Mouse (Mus musculus): ENCODE results near the gene Ndufa6.

Ndufa6 gene

DNA sequence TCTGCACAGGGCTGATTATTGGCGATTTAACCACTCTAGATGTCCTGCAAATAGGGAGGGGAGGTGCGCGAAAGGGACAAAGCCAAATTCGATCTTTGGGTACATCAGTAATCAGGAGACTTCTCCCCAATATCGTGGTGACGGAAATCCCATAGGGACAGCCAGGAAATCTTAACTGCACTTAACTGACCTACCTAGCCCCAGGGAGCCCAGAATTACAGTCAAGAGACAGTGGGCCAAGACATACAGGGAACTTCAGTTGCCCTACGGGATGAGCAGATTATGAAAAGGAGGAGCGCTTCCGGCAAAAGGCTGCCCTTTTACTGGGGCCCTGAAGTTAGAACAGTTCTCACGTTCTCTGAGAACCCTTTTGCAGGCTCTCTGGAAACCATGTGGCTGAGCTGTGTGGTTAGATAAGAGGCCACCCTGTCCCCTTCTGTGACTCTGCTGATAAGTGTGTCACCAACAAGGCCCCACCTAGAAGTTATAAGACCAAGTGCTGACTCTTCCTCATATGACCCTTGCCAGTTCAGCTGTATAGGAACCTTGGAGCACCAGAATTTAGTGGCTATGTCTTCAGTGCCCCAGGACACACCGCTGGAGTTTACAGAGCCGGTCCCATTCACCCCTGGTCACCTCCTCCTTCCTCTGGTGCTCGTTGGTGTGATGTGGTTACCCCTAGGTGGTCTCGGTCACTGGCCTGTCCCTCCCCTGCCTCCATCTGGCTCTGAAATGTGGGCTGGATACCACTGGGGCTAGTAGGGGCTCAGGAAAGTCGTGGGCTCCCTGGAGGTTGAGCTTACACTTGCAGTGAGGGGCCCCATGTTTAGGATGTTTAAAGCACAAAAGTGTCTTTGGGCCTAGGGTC is 12.2 kb downstream of the Ndufa6 start:
- in situ Hi-C loops (cut with MseI, MboI) = no loop called here

DNA sequence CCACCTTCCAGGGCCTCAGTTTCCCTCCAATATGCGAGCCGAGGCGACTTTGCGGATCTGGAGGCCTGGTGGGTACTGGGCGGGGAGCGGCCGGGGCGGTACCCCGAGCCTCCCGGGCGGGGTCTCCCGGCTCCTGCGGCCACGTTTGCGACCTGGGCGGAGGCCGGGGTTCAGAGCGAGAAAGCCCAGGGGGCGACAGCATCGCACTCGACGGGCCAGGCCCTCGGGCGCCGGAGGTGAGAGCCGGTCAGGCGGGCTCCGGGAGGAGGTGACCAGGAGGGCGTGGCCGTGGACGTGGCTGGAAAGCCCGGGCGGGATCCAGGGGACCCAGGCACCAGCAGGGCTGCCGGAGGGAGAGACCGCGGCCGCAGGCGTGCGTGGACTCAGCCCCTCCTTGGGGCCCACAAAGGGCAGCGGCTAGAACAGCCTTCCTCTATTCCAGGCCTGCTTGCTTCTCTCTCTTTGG is 13.1 kb downstream of the Ndufa6 start:
- in situ Hi-C loops (cut with MseI, MboI) = no loop called here

DNA sequence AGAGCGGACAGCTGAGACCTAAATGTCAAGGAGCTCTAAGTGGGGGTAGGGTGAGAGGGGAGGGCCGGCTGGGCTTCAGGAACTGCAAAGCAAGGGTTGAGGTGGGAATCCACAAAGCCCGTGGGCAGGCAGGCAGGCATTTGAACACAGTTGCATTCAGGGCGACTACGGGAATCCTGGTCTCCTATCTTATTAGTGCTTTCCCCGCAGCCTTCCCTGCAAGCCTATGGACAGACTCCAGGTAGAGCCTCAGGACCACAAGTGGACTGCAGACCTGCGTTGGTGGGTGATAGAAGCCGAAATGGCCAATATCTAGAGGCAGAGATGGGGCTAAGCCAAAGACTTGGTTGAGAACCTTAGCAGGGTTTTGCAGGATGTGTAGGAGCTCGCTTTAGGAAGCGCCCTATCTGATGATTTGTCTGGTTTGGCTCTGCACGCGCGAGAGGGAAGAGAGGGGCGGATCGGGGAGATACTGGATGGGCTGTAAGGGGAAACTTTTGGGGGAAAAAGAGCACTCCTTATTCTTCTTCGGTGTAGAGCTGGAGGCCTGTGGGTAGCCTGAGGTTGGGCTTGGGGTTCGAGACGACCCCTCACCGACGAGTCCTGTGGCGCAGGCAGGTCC is 13.6 kb downstream of the Ndufa6 start:
- in situ Hi-C loops (cut with MseI, MboI) = no loop called here

DNA sequence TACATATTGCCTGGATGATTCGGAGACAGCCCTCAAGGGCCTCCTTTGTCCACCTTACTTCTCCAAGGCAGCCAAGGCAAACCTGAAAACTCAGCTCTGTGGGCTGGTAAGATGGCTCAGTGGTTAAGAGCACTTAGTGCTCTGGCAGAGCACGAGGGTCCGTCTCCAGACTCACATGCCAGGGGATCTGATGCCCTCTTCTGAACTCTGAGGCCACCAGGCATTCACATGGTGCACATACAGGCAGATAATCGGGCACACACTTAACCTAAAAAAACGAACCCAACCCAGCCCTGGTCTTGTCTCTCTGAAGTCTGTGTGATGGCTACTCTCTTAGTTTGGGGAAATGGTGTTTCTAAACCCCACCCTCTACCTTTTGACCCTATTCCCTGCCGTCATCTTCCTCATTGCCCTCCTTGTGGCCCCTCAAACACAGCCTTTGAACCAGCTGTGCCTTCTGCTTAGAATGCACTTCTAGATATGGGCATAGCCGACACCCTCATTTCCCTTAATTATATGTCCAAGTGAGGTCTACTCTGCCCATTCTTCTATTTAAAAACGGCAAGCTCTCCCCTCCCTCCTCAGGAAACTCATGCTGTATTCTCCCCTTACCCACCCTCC is 14.4 kb downstream of the Ndufa6 start:
- in situ Hi-C loops (cut with MseI, MboI) = no loop called here

DNA sequence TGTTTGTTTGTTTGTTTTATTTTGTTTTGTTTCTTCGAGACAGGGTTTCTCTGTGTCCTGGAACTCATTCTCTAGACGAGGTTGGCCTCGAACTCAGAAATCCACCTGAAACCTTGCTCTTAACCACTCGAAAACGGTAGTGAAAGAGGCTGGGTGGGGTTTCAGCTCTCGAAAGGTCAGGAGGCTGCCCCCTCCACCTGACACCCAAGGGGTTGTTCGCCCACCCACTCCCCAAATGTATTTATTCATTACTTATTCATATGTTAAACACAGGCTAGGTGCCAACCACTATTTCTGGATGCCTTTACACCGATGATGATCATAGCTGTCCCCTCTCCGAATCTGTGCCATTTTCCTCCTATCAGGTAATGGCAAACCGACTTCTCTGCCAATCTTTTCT is 15.0 kb downstream of the Ndufa6 start:
- in situ Hi-C loops (cut with MseI, MboI) = no loop called here

DNA sequence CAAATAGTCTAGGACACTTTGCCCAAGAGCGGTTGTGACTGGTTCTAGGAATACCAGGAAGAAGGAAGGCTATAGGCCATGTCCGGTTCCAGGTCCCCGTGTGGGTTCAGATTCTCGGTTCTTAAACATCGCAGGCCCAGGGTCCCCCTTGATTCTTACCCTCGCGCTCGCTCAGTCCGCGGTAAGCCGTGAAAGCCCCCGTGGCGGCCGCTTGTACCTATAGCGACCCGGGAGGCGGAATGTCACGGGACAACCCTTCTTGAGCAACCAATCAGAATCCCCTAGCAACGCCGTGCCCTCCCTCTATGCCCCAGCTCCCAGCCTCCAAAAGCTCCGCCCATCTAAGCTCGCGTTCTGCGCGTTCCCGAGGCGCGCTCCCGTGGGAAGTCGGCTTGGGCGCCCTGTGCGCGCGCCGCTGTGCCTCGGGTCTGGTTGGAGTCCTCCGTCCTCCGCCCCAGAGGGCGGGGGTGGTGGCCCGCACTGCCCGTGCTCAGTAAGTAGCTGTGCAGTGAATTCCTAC is 15.5 kb downstream of the Ndufa6 start, which contains the start of the genes Naga, Pheta2 and Smdt1:
Gene Naga, minus strand, starts transcription at position 333 of the 520 bp plus-strand sequence.
Gene Pheta2, plus strand, starts transcription at position 350 of the 520 bp plus-strand sequence.
Gene Smdt1, plus strand, starts transcription at position 367 of the 520 bp plus-strand sequence.
- in situ Hi-C loops (cut with MseI, MboI) = no loop called here

DNA sequence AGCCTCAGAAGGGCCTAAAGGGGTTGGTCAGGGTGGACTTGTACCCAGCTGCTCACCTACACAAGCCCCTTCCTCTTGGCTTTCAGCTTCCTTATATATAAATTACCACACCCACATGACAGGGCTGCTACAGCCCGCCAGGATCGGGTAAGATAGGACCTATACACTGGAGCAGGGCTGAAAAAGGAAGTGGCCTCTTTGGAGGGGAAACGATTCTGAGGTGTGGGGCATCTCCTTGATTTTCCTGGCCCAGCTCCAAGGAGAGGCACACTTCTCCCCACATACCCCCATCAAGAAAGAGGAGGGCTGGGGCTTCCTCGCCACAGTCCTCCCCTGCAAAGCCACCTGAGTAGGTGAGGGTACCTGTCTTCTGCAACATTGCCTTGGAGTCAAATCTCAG is 16.2 kb downstream of the Ndufa6 start:
- in situ Hi-C loops (cut with MseI, MboI) = no loop called here

DNA sequence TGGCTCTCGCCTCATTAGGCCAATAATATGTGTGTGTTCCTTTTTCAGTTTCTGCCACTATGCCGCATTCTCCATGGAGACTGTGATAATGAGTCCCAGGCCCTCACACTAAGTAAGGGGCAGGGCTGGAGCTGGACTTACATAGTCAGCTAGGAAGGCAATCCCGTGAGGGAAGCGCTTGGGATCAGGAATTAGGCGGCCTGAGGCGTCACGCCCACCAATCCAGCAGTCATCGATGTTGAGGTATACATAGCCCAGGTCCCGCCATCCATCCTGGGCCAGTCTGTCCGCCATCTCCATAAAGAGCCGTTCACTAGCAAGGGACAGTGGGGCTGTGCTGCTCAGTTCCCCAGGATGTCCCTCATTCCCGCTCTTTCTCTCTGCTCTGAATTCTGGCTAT is 17.5 kb downstream of the Ndufa6 start:
- in situ Hi-C loops (cut with MseI, MboI) = no loop called here

DNA sequence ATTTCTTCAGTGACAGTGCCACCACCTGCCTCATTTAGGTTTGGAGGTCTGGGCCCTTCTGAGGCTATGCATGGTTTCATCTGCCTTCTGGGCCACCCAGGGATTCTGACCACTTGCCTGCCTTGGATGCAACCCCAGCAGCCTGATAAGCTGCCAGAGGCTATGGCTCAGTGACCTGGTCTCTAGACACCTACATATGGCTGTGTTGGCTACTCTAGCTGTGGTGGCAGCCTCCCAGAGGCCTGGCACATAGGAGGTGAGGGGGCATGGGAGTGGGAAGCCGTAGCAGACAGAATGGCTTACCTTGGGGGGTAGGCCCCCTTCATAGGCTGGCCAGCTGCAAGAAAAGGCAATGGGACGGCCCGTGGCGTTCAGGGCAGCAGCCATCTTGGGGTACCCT is 18.9 kb downstream of the Ndufa6 start:
- in situ Hi-C loops (cut with MseI, MboI) = no loop called here

DNA sequence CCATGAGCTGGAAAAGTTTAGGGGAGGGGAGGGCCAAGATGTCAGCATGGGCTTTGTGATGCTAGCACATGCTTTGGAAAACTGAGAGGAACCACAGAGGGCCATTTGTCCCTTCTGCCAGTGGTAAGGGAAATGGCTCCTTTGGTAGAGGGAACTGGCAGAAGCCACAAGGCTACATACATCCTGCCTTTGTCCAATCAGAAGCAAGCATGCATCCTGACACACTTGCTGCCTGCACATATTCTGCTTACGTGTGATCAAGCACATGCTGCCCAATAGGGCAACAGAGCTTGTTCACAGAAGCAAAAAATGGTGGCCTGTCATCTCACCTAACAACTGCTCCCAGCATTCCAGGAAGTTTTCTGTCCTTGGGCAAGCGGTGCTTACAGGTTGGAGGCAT is 28.7 kb downstream of the Ndufa6 start:
- in situ Hi-C loops (cut with MseI, MboI) = no loop called here

DNA sequence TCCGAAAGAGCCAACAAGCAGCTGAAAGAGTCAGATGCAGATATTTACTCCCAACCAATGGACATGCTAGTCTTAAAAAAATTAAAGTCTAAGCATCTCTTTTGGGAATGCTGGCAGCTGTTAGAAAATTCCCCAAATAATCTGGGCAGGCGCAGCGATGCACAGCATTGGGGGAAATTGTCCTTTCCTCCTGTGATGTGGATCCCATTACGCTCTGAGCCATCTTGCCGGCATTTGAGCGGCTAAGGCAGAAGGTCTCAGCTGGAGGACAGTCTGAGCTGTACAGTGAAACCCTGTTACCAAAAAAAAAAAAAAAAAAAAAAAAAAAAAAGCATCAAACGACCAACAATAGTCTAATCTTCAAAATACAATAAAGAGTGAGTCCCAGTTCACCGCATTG is 31.9 kb downstream of the Ndufa6 start:
- in situ Hi-C loops (cut with MseI, MboI) = no loop called here

DNA sequence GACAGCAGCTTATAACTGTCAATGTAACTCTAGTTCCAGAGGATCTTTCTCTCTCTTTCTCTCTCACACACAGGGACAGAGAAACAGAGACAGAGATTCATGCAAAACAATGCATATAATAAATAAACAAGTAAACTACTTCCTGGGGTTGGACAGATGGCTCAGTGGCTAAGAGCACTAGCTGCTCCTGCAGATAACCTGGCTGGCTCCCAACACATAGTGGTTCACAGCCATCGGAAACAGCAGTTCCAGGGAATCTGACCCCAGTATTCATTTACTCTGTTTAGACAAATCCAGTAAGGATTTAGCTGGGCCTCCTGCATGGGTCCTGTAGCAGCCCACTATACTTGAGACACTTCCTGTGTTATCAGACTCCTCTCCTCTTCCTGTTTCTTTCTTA is 34.5 kb downstream of the Ndufa6 start:
- in situ Hi-C loops (cut with MseI, MboI) = no loop called here

DNA sequence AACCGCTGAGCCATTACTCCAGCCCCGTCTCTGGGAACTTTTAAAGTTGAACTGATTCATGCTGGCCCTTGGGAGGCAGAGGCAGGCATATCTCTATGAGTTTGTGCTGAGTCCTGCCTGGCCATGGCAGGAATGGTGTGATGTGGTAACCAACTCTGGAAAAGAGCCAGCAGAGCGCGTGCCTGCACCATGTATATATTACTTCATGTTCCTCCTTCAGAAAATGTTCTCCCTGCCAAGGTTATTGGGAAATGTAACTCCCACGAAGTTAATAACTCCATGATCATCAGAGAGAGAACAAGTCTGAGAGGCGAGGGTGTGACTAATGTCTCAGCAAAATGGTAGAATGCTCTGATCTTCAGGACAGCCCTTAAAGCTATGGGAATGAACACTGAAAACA is 36.3 kb downstream of the Ndufa6 start:
- in situ Hi-C loops (cut with MseI, MboI) = no loop called here

DNA sequence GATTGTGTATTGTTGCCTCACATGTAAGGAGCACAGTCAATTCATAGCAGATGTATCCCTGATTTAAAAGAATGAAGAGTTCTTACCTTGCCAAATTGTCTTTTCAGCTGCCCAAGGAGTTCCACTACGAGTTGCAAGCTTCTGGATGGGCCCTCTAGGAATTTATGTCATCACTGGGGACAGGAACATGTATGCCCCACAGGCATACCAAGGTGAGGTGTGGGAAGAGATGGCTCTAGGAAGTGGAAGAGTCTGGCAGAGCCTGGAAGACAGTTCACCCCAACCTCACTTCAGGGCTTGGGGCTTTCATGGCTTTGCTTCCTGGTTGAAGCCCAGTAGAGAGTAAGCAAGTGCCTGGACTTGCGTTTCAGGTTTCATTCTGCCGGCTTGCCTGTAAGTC is 45.7 kb downstream of the Ndufa6 start:
- in situ Hi-C loops (cut with MseI, MboI) = no loop called here

DNA sequence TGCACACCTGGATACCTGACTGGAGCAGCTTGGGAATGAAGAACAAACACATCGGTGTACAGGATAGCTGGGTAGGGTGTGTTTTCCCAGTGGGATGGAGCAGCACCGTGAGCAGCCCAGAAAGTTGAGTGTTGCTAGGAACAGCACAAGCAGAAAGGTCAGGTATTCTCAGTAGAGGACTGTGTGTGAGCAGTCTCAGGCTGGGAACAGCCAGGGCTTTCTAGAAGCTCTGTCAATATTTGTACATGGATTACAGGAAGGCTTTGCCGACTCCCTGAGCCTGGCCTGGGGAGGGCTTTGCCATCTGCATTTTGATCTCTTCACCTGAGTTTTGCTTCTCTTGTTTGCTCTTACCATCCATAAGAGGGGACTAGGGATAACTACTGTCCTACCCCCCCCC is 47.0 kb downstream of the Ndufa6 start:
- in situ Hi-C loops (cut with MseI, MboI) = no loop called here

Measured in mouse trophoblast stem cell (cell line).